Mouse (Mus musculus): ENCODE measurements around the gene Itpka. TPM values are rescaled to one million over a fixed set of nuclear protein-coding genes. Genes with fewer than 3 reads are reported as not detected.

Itpka gene
- polyA plus RNA-seq, 2 experiments, result 0.52 to 0.54 TPM

DNA sequence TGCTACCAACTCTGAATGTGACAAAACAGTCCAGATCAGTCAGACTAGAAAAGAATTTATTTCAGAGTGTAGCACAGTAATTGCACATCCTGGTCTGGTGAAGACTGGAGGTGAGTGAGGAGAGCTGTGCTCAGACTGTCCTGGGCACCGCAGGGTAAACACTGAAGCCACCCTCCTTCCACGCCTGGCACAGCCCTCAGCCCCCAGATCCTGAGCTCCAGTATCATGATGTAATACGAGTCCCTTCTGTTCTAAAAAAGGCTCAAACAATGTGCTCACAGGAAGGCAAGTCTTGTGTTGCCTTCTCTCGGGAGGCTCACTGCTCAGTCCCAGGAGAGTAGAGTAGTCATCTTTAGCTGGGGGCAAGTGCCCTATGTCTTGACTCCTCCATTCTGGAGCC lies 21.8 kb downstream of the Itpka start:
- H3K27ac ChIP-seq (replicated peaks; ENCODE audit: low read depth, low read length), result no peak overlapping the region
- no peak overlapping the region for H3K4me2 ChIP-seq (replicated peaks; ENCODE audit: low read depth, low read length, severe bottlenecking)
- no peak overlapping the region for H3K9ac ChIP-seq (ENCODE audit: low read depth, low read length, severe bottlenecking)
- H3K36me3 ChIP-seq (ENCODE audit: control insufficient read depth, insufficient read depth, low read length), result peaks cover 39% of the 10 kb centered on the region
- no peaks in the 10 kb centered on the region for H3K9me3 ChIP-seq (ENCODE audit: control insufficient read depth, low read length)
- ATAC-seq (ENCODE audit: low FRiP score, low read depth), result no peak
- 63% methylated on average over 4 of the region's 4 CpGs for WGBS
- DNase-seq (ENCODE audit: low spot score), result no peak
- no peak for TF ChIP-seq POLR2A (IDR thresholded peaks at IDR 0.05; ENCODE audit: borderline replicate concordance, extremely low read depth, insufficient read depth, insufficient read length)
- H3K27me3 ChIP-seq (ENCODE audit: control insufficient read depth, insufficient read depth, low read length), result peaks cover 18% of the 10 kb centered on the region
- H3K4me1 ChIP-seq (ENCODE audit: control insufficient read depth, insufficient read depth, low read length), result no peaks in the 10 kb centered on the region
- H3K4me3 ChIP-seq (replicated peaks; ENCODE audit: low read length), result no peak overlapping the region

DNA sequence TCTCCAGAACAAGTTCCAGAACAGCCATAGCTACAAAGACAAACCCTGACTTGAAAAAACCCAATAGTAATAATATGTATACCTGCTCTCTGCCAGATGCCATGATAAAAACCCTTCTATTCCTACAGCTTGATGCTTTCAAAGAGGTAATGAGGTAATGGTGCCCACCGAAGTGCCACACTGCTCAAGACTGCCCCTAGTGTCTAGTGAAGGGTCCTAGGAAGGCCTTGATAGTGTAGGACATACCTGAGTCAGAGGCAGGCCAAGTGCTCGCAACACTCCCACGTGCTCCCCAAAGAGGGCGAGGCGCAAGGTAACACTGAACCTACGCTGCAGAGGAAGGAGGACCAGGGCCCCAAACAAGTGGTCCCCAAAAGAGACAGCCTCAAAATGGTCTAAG lies 25.1 kb downstream of the Itpka start:
- WGBS, result 93% methylated on average over 6 of the region's 6 CpGs
- Histone ChIP-seq H3K9me3 (ENCODE audit: control insufficient read depth, low read length) (no peaks in the 10 kb centered on the region), H3K4me3 (replicated peaks; ENCODE audit: low read length) (no peak overlapping the region), H3K4me1 (ENCODE audit: control insufficient read depth, insufficient read depth, low read length) (no peaks in the 10 kb centered on the region), H3K9ac (ENCODE audit: low read depth, low read length, severe bottlenecking) (no peak overlapping the region), H3K27me3 (ENCODE audit: control insufficient read depth, insufficient read depth, low read length) (no peaks in the 10 kb centered on the region), H3K4me2 (replicated peaks; ENCODE audit: low read depth, low read length, severe bottlenecking) (no peak overlapping the region), H3K27ac (replicated peaks; ENCODE audit: low read depth, low read length) (no peak overlapping the region), H3K36me3 (ENCODE audit: control insufficient read depth, insufficient read depth, low read length) (peaks cover 71% of the 10 kb centered on the region)
- DNase-seq (ENCODE audit: low spot score) (no peak), ATAC-seq (ENCODE audit: low FRiP score, low read depth) (no peak)
- no peak for TF ChIP-seq POLR2A (IDR thresholded peaks at IDR 0.05; ENCODE audit: borderline replicate concordance, extremely low read depth, insufficient read depth, insufficient read length)

DNA sequence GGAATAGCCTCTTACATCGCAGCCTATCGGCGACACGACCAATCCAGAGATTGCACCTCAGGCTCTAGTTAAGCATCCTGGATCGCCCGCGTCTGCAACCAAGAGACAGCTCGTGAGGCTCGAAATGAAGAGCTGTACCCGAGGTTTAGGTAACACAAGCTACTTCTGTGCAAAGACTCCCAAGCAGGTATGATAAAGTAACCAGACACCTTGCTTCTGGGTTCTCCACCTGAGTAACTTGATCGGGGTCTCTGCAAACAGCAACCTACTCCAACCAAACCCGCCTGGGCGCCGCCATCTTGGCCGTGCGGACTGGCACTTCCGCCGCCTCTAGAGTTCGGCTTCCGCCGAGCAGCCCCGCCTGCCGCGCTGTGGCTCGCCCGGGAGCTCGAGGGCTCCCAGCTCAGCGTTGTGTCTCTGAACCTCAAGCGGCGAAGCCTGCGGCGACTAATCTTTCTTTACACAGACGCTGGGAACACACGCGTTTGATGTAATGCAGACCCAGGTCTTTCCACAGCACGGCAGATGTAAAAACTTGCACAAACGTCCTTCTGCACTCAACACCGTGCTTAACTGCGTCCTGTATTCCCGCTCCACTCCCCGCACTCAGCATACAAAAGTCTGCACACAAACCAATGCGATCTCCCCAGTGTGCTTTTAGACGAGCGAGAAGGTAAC lies 45.2 kb downstream of the Itpka start, which contains the start of gene Rpap1:
Gene Rpap1 (minus strand): TSS at position 332 of the 678 bp plus-strand sequence.
- H3K4me1 ChIP-seq (ENCODE audit: control insufficient read depth, insufficient read depth, low read length), result peaks cover 6% of the 10 kb centered on the region
- H3K27me3 ChIP-seq (ENCODE audit: control insufficient read depth, insufficient read depth, low read length), result no peaks in the 10 kb centered on the region
- H3K9me3 ChIP-seq (ENCODE audit: control insufficient read depth, low read length), result no peaks in the 10 kb centered on the region
- H3K4me2 ChIP-seq (replicated peaks; ENCODE audit: low read depth, low read length, severe bottlenecking), result peak within 1 kb of the TSS; percentile 76
- peak; percentile 98 for TF ChIP-seq POLR2A (IDR thresholded peaks at IDR 0.05; ENCODE audit: borderline replicate concordance, extremely low read depth, insufficient read depth, insufficient read length)
- peak within 1 kb of the TSS; percentile 59 for H3K4me3 ChIP-seq (replicated peaks; ENCODE audit: low read length)
- H3K9ac ChIP-seq (ENCODE audit: low read depth, low read length, severe bottlenecking), result peak within 1 kb of the TSS; percentile 59
- peaks cover 8% of the 10 kb centered on the region for H3K36me3 ChIP-seq (ENCODE audit: control insufficient read depth, insufficient read depth, low read length)
- H3K27ac ChIP-seq (replicated peaks; ENCODE audit: low read depth, low read length), result peak within 1 kb of the TSS; percentile 78
- DNase-seq (ENCODE audit: low spot score) (peak; percentile 83), ATAC-seq (ENCODE audit: low FRiP score, low read depth) (peak; percentile 97)
- WGBS, result under 1% methylated on average over 44 of the region's 44 CpGs

DNA sequence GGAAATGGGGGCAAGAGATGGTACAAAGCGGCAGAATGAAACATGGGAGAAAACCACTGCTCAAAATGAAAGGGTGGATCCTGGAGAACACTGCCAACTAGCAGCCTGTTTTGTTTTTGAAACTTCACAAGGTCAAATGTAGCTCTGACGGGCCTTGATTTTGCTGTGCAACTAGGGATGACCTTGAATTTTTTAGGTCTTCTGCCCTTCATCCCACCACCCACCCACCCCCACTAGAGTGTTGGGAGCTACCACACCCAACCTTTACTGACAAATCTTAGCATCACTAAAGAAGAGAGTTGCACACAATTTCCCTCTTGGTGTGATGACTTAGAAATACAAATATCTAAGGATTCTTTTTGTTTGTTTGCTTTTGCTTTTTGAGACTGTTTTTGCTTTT lies 47.9 kb downstream of the Itpka start:
- H3K27me3 ChIP-seq (ENCODE audit: control insufficient read depth, insufficient read depth, low read length), result no peaks in the 10 kb centered on the region
- H3K4me1 ChIP-seq (ENCODE audit: control insufficient read depth, insufficient read depth, low read length), result peaks cover 6% of the 10 kb centered on the region

DNA sequence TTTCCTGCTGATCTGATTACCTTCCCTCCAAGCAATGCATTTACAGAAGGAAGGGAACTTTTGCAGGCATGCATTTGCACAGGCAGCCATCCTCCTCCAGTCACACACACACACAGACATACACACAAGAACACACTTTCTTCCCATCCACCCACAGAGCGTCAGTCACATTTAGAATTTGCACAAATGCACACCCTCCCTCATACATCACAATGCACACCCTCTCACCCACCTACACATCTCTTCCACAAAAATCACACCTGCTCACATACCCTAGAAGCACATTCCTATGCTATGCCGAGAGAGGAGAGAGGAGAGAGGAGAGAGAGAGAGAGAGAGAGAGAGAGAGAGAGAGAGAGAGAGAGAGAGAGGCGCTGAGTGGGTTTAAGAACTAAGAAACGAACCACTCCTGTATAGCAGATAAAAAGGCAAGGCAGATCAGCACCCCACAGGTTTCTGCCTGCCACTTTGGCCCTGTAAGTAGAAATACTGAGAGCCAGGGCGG lies 55.2 kb downstream of the Itpka start, which contains the start of gene Tyro3:
Gene Tyro3 (plus strand): TSS at position 455 of the 505 bp plus-strand sequence.
- H3K9ac ChIP-seq (ENCODE audit: low read depth, low read length, severe bottlenecking), result no peak within 1 kb of the TSS
- peaks cover 19% of the 10 kb centered on the region; the same call in 1 of the 2 replicates for H3K4me1 ChIP-seq (ENCODE audit: control insufficient read depth, insufficient read depth, low read length)
- no peak for DNase-seq (ENCODE audit: low spot score)
- H3K27me3 ChIP-seq (ENCODE audit: control insufficient read depth, insufficient read depth, low read length), result no peaks in the 10 kb centered on the region
- no peak within 1 kb of the TSS for H3K4me3 ChIP-seq (replicated peaks; ENCODE audit: low read length)
- H3K9me3 ChIP-seq (ENCODE audit: control insufficient read depth, low read length), result no peaks in the 10 kb centered on the region
- H3K36me3 ChIP-seq (ENCODE audit: control insufficient read depth, insufficient read depth, low read length), result 0 out of 2 replicates have a peak, but pooled peaks cover 3% of the 10 kb centered on the region
- ATAC-seq (ENCODE audit: low FRiP score, low read depth), result no peak
- H3K4me2 ChIP-seq (replicated peaks; ENCODE audit: low read depth, low read length, severe bottlenecking), result 0 out of 2 replicates have a peak within 1 kb of the TSS, but pooled peaks have one; percentile 83
- TF ChIP-seq POLR2A (IDR thresholded peaks at IDR 0.05; ENCODE audit: borderline replicate concordance, extremely low read depth, insufficient read depth, insufficient read length), result no peak
- WGBS, result 64% methylated on average over 5 of the region's 5 CpGs
- H3K27ac ChIP-seq (replicated peaks; ENCODE audit: low read depth, low read length), result no peak within 1 kb of the TSS

More for the DNA sequence above, 47.9 kb downstream of the Itpka start:
- Histone ChIP-seq H3K9ac (ENCODE audit: low read depth, low read length, severe bottlenecking) (no peak overlapping the region), H3K36me3 (ENCODE audit: control insufficient read depth, insufficient read depth, low read length) (no peaks in the 10 kb centered on the region), H3K4me2 (replicated peaks; ENCODE audit: low read depth, low read length, severe bottlenecking) (no peak overlapping the region), H3K9me3 (ENCODE audit: control insufficient read depth, low read length) (no peaks in the 10 kb centered on the region), H3K4me3 (replicated peaks; ENCODE audit: low read length) (no peak overlapping the region), H3K27ac (replicated peaks; ENCODE audit: low read depth, low read length) (no peak overlapping the region)
- ATAC-seq (ENCODE audit: low FRiP score, low read depth), result no peak
- no peak for TF ChIP-seq POLR2A (IDR thresholded peaks at IDR 0.05; ENCODE audit: borderline replicate concordance, extremely low read depth, insufficient read depth, insufficient read length)
- 82% methylated on average over 2 of the region's 2 CpGs for WGBS
- no peak for DNase-seq (ENCODE audit: low spot score)

Data from limb, embryonic 14.5 days (tissue).